Mouse (Mus musculus) ES-Bruce4 (cell line): ENCODE measurements around the gene Xpot.

Experiments used
- CTCF ChIP-seq: IDR thresholded peaks from one replicate; pipeline ENCODE4 v1.8.1; 2011; ENCODE audit warnings: low read depth, low read length
- EP300 ChIP-seq: IDR thresholded peaks from 2 replicates; pipeline ENCODE4 v1.6.1; 2011; ENCODE audit warnings: low read depth, low read length; ENCODE audit not compliant: insufficient read depth
- POLR2A ChIP-seq: IDR thresholded peaks from one replicate; pipeline ENCODE4 v1.8.1; 2011; ENCODE audit warnings: low read length; ENCODE audit not compliant: insufficient read depth

DNA sequence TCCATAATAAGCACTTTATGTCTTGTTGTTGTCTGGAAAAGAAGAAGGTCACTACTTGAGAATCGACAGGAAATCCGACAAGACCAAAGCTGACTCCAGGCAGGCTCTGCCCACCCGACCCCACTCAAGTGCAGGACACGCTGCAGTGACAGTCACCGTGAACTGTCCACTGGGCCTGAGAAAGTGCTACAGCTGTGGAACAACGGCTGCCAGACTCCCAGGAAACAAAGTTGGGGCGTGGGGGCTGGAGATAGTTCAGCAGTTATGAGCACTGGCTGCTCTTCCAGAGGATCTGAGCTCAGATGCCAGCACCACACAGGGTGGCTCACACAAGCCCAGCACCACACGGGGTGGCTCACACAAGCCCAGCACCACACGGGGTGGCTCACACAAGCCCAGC is 49.8 kb downstream of the Xpot start:
- TF ChIP-seq POLR2A (no peak), CTCF (no peak), EP300 (no peak)
